Mouse (Mus musculus) layer of hippocampus, adult 11-12 months (tissue): ENCODE data around the gene Eral1.

Experiments
- DNase-seq: peaks from one replicate; pipeline ENCODE4 v3.0.0; 2022; ENCODE audit warnings: low spot score

Eral1 gene

DNA sequence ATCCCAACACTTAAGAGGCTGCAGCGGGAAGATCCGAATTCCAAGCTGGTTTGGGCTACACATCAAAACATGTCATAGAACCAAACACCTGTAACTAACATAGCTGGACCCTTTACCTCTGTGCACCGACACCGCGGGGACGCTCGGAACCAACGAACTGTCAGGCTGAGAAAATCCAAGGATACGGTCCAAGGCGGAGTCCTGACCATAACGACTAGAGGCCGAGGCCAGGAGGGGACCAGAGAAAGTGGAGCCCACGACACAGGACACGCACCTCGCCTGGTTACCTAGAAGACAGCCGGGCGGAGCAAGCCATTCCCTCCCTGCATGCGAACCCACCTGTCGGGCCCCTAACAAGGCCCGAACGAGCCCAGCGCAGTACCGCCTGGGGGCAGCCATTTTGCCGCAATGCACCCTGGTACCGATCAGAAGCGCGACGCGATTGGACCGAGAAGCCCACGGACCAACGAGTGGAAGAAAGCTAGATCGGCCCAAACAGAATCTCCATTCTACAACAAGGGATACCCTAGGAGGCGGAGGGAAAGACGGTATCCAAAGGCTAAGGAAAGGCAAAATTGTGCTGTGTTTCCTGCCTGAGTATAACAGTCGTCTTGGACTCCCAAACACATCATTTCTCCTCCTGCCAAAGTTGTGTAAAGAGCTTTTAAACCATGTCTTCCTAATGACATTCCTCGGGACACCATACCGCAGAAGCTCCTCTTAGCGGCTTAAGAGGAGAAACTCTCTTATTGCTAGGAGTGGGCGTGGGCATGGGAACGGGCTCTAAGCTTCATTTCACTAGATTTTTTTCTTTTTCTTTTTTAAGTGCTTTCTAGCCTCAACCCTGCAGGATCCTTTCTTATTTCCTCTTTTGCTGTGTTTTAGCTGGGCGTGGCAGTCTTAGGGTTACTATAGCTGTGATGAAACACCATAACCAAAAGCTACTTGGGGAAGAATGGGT is at the start of gene Eral1:
Gene Eral1, minus strand, starts transcription at position 423 of the 961 bp plus-strand sequence.
- peak; percentile 84 for DNase-seq

DNA sequence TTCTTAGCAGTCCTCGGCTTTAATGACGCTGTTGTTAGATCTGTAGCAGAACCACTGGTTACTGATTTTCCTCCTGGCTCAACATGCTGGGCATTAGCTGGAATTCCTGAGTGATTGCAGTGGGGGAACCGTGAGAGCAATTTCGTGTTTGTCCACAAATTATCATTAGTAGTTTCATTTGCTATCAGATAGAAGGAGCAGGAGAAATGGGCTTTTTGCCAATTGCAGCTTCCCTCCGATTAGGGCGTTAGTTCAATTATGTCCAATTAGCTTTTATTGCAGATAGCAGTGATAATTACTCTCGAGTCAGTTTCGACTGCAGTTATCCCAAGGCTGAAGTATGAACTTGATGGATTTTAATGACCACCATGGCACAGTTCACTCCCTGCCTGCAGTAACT is 49.3 kb upstream of the Eral1 start:
- DNase-seq, result no peak

DNA sequence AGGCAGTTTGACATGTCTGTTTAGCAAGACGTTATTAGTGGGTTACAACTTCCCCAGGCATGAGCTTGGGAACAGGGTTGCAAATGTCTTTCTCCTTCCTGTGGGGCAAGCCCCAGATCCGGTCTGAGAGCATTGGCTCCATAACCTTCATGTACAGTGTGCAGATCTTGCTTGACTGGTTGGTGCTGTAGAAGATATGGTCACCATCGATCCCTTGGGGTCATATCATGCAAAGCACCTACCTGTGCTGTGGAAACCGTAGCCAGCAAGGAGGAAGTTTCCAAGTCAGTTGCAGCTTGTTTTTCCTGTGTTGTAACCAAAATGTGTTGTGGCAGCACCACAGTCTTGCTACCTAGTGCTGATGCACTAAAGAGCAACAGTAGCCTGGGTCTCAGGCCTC is 46.6 kb upstream of the Eral1 start:
- DNase-seq, result no peak

- no peak for DNase-seq
Measured at GRCm38 (mm10) chr11:78125691-78126090, 45.5 kb upstream of the Eral1 start.

DNA sequence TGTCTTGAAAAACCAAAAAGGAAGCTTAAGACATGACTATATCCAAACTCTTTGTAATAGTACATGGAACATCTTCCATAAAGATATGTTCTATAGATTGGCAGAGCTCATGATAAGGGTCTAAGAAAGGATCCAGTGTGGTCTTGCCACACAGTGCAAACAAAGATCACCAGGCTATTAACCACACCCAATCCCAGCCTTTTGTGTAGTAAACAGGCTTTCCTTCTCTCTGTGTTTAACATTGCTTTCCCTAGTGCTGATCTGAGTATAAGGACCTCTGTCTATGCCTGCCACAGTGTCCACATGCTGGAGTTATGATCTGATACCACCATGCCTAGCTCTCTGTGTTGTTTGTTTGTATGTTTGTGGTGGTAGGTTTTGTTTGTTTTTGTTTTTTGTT is 43.6 kb upstream of the Eral1 start:
- DNase-seq, result no peak

GRCm38 (mm10) chr11:78122815-78123214 is 42.6 kb upstream of the Eral1 start:
- no peak for DNase-seq

DNA sequence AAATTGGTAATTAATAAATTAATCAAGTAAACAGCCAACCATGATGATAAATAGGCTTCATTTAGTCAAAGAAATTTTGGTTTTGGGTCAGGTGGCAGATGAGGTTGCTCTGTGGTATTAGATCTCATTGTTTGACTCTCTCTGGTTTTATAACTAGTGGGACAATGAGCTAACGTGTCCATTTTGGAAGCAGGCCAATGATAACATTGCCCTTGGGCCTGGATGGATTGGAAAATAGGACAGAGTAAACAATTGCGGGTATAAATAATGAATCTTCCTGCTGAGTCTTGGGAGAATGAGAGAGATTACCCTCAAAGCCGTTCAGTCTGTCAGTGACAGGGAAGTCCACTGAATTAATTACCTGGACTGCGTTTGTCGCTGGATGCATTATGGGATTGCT is 41.0 kb upstream of the Eral1 start:
- DNase-seq, result no peak

DNA sequence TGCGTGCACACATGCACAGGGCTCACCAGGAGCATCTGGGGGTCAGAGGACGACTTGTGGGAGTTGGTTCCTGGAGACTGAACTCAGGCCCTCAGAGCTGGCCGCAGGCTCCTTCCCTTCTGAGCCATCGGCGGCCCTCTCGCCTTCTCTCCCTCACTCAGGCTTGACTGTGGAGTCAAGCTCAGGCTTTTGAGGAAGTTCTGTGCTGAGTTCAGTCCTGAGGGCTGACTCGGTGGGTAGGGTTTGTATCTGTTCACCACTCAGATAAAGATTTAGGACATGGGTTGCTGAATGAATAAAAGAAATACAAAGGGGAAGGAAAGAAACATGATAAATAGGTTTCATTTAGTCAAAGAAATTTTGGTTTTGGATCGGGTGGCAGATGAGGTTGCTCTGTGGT is 39.7 kb upstream of the Eral1 start:
- DNase-seq, result no peak

- DNase-seq, result no peak
Measured at GRCm38 (mm10) chr11:78118467-78118866, 38.3 kb upstream of the Eral1 start.

GRCm38 (mm10) chr11:78116146-78116410 is 35.9 kb upstream of the Eral1 start:
- no peak for DNase-seq

- peak; percentile 92 for DNase-seq
Measured at GRCm38 (mm10) chr11:78115367-78116145, 35.4 kb upstream of the Eral1 start.

GRCm38 (mm10) chr11:78114676-78115366 is 34.6 kb upstream of the Eral1 start:
- DNase-seq, result no peak

- no peak for DNase-seq
Measured at GRCm38 (mm10) chr11:78113616-78114015, 33.4 kb upstream of the Eral1 start.

DNA sequence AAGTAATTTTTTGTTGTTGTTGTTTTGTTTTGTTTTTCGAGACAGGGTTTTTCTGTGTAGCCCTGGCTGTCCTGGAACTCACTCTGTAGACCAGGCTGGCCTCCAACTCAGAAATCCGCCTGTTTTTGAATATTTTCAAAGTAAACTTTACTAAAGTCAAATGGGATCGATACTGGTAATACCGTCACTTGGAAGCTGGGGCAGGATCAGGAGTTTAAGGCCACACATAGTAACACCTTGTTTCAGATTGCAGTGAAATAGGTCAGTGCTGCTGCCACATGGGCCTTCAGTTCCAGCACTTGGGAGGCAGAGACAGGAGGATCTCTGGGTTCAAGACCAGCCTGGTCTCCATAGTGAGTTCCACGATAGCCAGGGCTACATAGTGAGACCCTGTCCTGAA is 24.3 kb upstream of the Eral1 start:
- no peak for DNase-seq

- DNase-seq, result no peak
Measured at GRCm38 (mm10) chr11:78102958-78103747, 23.0 kb upstream of the Eral1 start.

- no peak for DNase-seq
Measured at GRCm38 (mm10) chr11:78102142-78102541, 22.0 kb upstream of the Eral1 start.

DNA sequence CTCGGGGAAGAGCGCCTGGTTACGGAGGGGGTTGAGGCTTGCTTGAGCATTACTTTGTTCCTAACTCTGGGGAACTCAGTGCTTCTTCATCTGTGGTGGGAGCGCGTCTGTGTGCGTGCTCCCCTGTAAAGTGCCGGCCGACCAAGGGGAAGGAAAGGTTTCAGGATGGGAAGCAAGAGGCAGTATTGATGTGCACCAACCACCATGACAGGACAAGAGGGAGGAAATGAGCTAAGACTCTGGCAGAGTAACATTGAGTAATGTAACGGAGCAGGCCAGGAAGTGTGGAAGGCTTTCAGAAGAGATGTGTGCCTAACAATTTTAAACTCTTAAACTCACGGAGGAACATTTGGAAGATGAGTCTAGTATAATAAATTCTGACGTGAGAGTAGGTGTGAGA is 20.6 kb upstream of the Eral1 start:
- no peak for DNase-seq

GRCm38 (mm10) chr11:78097077-78097476 is 16.9 kb upstream of the Eral1 start:
- no peak for DNase-seq

- DNase-seq, result no peak
Measured at GRCm38 (mm10) chr11:78095144-78095516, 14.9 kb upstream of the Eral1 start.

- peak; percentile 93 for DNase-seq
Measured at GRCm38 (mm10) chr11:78094504-78095143, 14.4 kb upstream of the Eral1 start, which contains the start of gene Fam222b. Gene Fam222b (plus strand): TSS chr11:78094660.

DNA sequence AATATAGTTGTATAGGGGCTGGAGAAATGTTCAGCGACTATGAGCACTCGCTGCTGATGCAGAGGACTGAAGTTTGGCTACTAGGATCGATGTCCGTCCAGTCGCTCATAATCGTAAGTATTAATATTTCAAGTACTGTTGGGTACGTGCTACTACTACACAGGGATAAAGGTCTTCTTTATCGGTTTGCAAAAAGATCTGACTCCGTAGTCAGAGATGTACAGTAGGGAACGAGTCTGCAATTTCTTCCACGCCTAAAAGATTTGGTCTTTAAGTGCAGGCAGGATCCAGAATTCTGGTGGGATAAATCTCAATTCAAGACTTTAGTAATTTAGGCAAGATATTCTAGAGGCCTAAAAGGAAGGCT is 13.9 kb upstream of the Eral1 start:
- no peak for DNase-seq
